8 mouse cellular contexts compared by ENCODE assay signal in genomic region chr7:80782155-80783109, GRCm38 (mm10). TPM values are rescaled to one million over a fixed set of nuclear protein-coding genes. Genes with fewer than 3 reads are reported as not detected.
DNase-seq lines count a peak whose midpoint lies in the region; ATAC-seq and TF ChIP-seq lines count a peak whose summit lies in the region.

No protein-coding gene starts in this region.

- intact Hi-C loops in gastrocnemius, adult 2 months (cut with DNase I): no loop called here

- H3K27me3 ChIP-seq in CH12.LX (replicated peaks): no peaks in the 10 kb centered on the region
- no peaks in the 10 kb centered on the region for H3K27me3 ChIP-seq in myocyte (ENCODE audit: control insufficient read depth, insufficient read depth, insufficient read length)
- no peaks in the 10 kb centered on the region for H3K27me3 ChIP-seq in hindbrain, postnatal 0 days (ENCODE audit: insufficient read depth, low read length)

- no peak for DNase-seq in gastrocnemius, adult 2 months
- DNase-seq in gastrocnemius, adult 8-10 months (ENCODE audit: low spot score in 2 of 2): no peak
- peak; percentile 88 for DNase-seq in CH12.LX (ENCODE audit: extremely low read depth)
- DNase-seq in induced T-regulatory cell, adult 2 months (ENCODE audit: low read depth): peak; percentile 92
- no peak for DNase-seq in cerebellum, postnatal 36 days
- no peak for DNase-seq in layer of hippocampus, postnatal 10 days (ENCODE audit: low spot score in 2 of 2)
- no peak for DNase-seq in hindbrain, postnatal 0 days (ENCODE audit: low spot score)

- 78% methylated on average over 17 of the region's 17 CpGs for WGBS in hindbrain, postnatal 0 days

- ATAC-seq in hindbrain, postnatal 0 days: no peak

- H3K9me3 ChIP-seq in CH12.LX (replicated peaks; ENCODE audit: low read length): no peaks in the 10 kb centered on the region
- no peaks in the 10 kb centered on the region for H3K9me3 ChIP-seq in hindbrain, postnatal 0 days (ENCODE audit: low read length)

- H3K36me3 ChIP-seq in CH12.LX (replicated peaks in 1 of 2; ENCODE audit: control insufficient read depth in 1 of 2, insufficient read depth in 1 of 2, low read length in 1 of 2) (peaks cover 0 to 28% of the 10 kb centered on the region in 2 experiments), myocyte (ENCODE audit: control insufficient read depth, insufficient read depth) (no peaks in the 10 kb centered on the region)
- H3K36me3 ChIP-seq in hindbrain, postnatal 0 days (ENCODE audit: insufficient read depth, low read length): no peaks in the 10 kb centered on the region

- H3K79me2 ChIP-seq in CH12.LX (replicated peaks; ENCODE audit: control insufficient read depth, extremely low read depth, insufficient read depth, poor library complexity, severe bottlenecking) (peaks cover 69% of the 10 kb centered on the region), myocyte (ENCODE audit: control insufficient read depth, insufficient read depth) (peaks cover 90% of the 10 kb centered on the region)

- H3K27ac ChIP-seq in gastrocnemius, adult 2 months: peak overlapping the region; percentile 64
- peak overlapping the region; percentile 63 for H3K27ac ChIP-seq in CH12.LX (ENCODE audit: insufficient read depth, low read depth)
- H3K27ac ChIP-seq in hindbrain, postnatal 0 days: no peak overlapping the region

- H3K4me3 ChIP-seq in gastrocnemius, adult 2 months: peak overlapping the region; percentile 20; the same call in 1 of the 2 replicates
- H3K4me3 ChIP-seq in CH12.LX (replicated peaks in 1 of 3; ENCODE audit: low read depth in 2 of 3, low read length in 2 of 3, poor library complexity in 1 of 3): peak overlapping the region in 2 of 3 experiments; percentile 40 to 51
- no peak overlapping the region for H3K4me3 ChIP-seq in myocyte
- H3K4me3 ChIP-seq in hindbrain, postnatal 0 days (ENCODE audit: low read length): no peak overlapping the region

- dilution Hi-C loops in CH12.LX (cut with MboI; ENCODE audit: extremely low pct_ligation_motif_present, extremely low pct_unique_long_range_greater_than_20kb, low sequenced_read_pairs): no loop called here

- peak overlapping the region; percentile 32 for H3K9ac ChIP-seq in CH12.LX (ENCODE audit: insufficient read depth, low read depth)
- H3K9ac ChIP-seq in hindbrain, postnatal 0 days (replicated peaks; ENCODE audit: low read length): no peak overlapping the region

- TF ChIP-seq CTCF in gastrocnemius, adult 2 months (IDR thresholded peaks at IDR 0.05): no peak
- no peak for TF ChIP-seq CTCF in CH12.LX (conservative IDR thresholded peaks at IDR 0.05 in 1 of 2, IDR thresholded peaks at IDR 0.05 in 1 of 2; ENCODE audit: low read depth in 2 of 2, low read length in 2 of 2)
- no peak for TF ChIP-seq CTCF in hindbrain, postnatal 0 days (IDR thresholded peaks at IDR 0.05; ENCODE audit: low read depth)

- no peak overlapping the region for H3ac ChIP-seq in myocyte (ENCODE audit: control insufficient read depth, insufficient read length)

- peaks cover 19 to 79% of the 10 kb centered on the region in 2 experiments for H3K4me1 ChIP-seq in CH12.LX (ENCODE audit: control insufficient read depth in 1 of 2, insufficient read depth in 2 of 2)
- H3K4me1 ChIP-seq in hindbrain, postnatal 0 days (ENCODE audit: insufficient read depth, low read length): no peaks in the 10 kb centered on the region

- peak; percentile 69 for TF ChIP-seq EP300 in CH12.LX (IDR thresholded peaks at IDR 0.05; ENCODE audit: low read length)

- H3K4me2 ChIP-seq in CH12.LX (ENCODE audit: insufficient read depth, low read depth, poor library complexity, severe bottlenecking) (peak overlapping the region; percentile 76), myocyte (ENCODE audit: low read depth) (peak overlapping the region; percentile 59)
- no peak overlapping the region for H3K4me2 ChIP-seq in hindbrain, postnatal 0 days (ENCODE audit: low read depth, low read length)

- in situ Hi-C loops in CH12.LX (cut with MboI; ENCODE audit: low pct_ligation_motif_present, low pct_unique_long_range_greater_than_20kb, low sequenced_read_pairs): no loop called here

- TF ChIP-seq POLR2A in CH12.LX (IDR thresholded peaks at IDR 0.05; ENCODE audit: low read depth, low read length) (peak; percentile 55), myocyte (IDR thresholded peaks at IDR 0.05; ENCODE audit: insufficient read length, low read depth) (no peak)

- TF ChIP-seq RAD21 in CH12.LX (IDR thresholded peaks at IDR 0.05; ENCODE audit: low read depth, low read length): no peak; the same call in 1 of the 2 replicates

TF ChIP-seq in CH12.LX, 34 proteins besides CTCF, POLR2A, EP300 and RAD21 (continues in another document):
- TF ChIP-seq RCOR1 (conservative IDR thresholded peaks at IDR 0.05; ENCODE audit: low read depth, low read length): no peak; the same call in 1 of the 2 replicates
- TF ChIP-seq ELF1 (IDR thresholded peaks at IDR 0.05; ENCODE audit: low read depth, low read length): peak; percentile 18; the same call in 1 of the 2 replicates
- TF ChIP-seq KAT2A (IDR thresholded peaks at IDR 0.05; ENCODE audit: insufficient replicate concordance, low read length): no peak
- TF ChIP-seq ETS1 (conservative IDR thresholded peaks at IDR 0.05; ENCODE audit: low read depth, low read length): peak; percentile 83
- peak; percentile 63; the same call in 1 of the 2 replicates for TF ChIP-seq JUND (conservative IDR thresholded peaks at IDR 0.05; ENCODE audit: low read depth, low read length)
- TF ChIP-seq NRF1 (IDR thresholded peaks at IDR 0.05; ENCODE audit: low read depth, low read length): peak; percentile 72
- TF ChIP-seq CHD1 (IDR thresholded peaks at IDR 0.05; ENCODE audit: low read depth, low read length): peak; percentile 62
- TF ChIP-seq JUN (IDR thresholded peaks at IDR 0.05; ENCODE audit: insufficient read depth, low read depth, low read length): peak; percentile 70
- TF ChIP-seq ZNF384 (IDR thresholded peaks at IDR 0.05; ENCODE audit: low read depth, low read length): peak; percentile 67
- peak; percentile 56; the same call in 1 of the 2 replicates for TF ChIP-seq MEF2A (IDR thresholded peaks at IDR 0.05; ENCODE audit: borderline replicate concordance, low read depth, low read length)
- peak; percentile 47; the same call in 1 of the 2 replicates for TF ChIP-seq IRF4 (IDR thresholded peaks at IDR 0.05; ENCODE audit: low read depth, low read length)
- TF ChIP-seq MXI1 (IDR thresholded peaks at IDR 0.05; ENCODE audit: low read depth, low read length): peak; percentile 83; the same call in 1 of the 2 replicates
- TF ChIP-seq MYC (IDR thresholded peaks at IDR 0.05; ENCODE audit: low read depth, low read length): peak; percentile 63
- TF ChIP-seq BHLHE40 (IDR thresholded peaks at IDR 0.05; ENCODE audit: low read depth, low read length): peak; percentile 93
- TF ChIP-seq TBP (conservative IDR thresholded peaks at IDR 0.05; ENCODE audit: low read depth, low read length): no peak
- no peak for TF ChIP-seq UBTF (IDR thresholded peaks at IDR 0.05; ENCODE audit: low read depth, low read length)
- TF ChIP-seq SIN3A (IDR thresholded peaks at IDR 0.05; ENCODE audit: low read length): peak; percentile 74; the same call in 1 of the 2 replicates
- peak; percentile 65 for TF ChIP-seq TCF12 (IDR thresholded peaks at IDR 0.05; ENCODE audit: low read depth, low read length)

TF ChIP-seq in myocyte, 11 proteins besides CTCF, POLR2A, EP300 and RAD21:
- TF ChIP-seq MYOG (IDR thresholded peaks at IDR 0.05; ENCODE audit: control insufficient read depth in 1 of 3, insufficient read depth in 1 of 3, insufficient read length in 2 of 3, low read depth in 2 of 3) (peak in 1 of 3 experiments; percentile 47), REST (IDR thresholded peaks at IDR 0.05; ENCODE audit: insufficient read depth, insufficient read length) (no peak), SRF (IDR thresholded peaks at IDR 0.05; ENCODE audit: control insufficient read depth, insufficient read length, low read depth) (no peak), TCF12 (IDR thresholded peaks at IDR 0.05; ENCODE audit: insufficient read depth, poor library complexity, severe bottlenecking) (no peak), POLR2AphosphoS2 (IDR thresholded peaks at IDR 0.05; ENCODE audit: insufficient read length, low read depth) (peak; percentile 35), MYOD1 (IDR thresholded peaks at IDR 0.05; ENCODE audit: control insufficient read depth in 1 of 3, insufficient read length in 2 of 3, low read depth in 2 of 3) (peak in 1 of 3 experiments; percentile 47)
TF ChIP-seq in myocyte: peak in this region for 3.

RNA-seq across cellular contexts. Expression of gene Iqgap1, which starts 43.3 kb away (rescaled TPM):
- 10 to 100 TPM; 14.8 to 16.0 TPM for total RNA-seq in gastrocnemius, adult 2 months (2021)
- total RNA-seq in gastrocnemius, adult 8-10 months (2022): 10 to 100 TPM in 2 of 4 experiments, 1 to 10 TPM in 2; 6.3 to 12.7 (median 10.6) TPM
- total RNA-seq in CH12.LX (2012; rRNA removed) (77.0 and 87.5 TPM in 2 replicates), CH12.LX (2014; rRNA removed) (43.1 and 49.6 TPM in 2 replicates)
- polyA plus RNA-seq in CH12.LX (2012; ENCODE audit: insufficient read length, low read depth) (83.1 and 126 TPM in 2 replicates), myocyte (2012; fragmentation: generic; extraction: Trizol) (61.7 TPM)
- 10 to 100 TPM; 28.8 to 37.8 TPM for total RNA-seq in layer of hippocampus, postnatal 10 days (2021)
- total RNA-seq in hindbrain, postnatal 0 days (2014; rRNA removed): 23.5 and 29.4 TPM in 2 replicates
- 15.7 and 16.6 TPM in 2 replicates for polyA plus RNA-seq in hindbrain, postnatal 0 days (2015; fragmentation: Nextera tagmentation; extraction: Ambion mirVana)

Comparison
In these comparisons a context has a peak if more than half of its experiments do, and no peak if none do; other contexts are left out.
1. DNase-seq: peak in CH12.LX (single experiment) and induced T-regulatory cell, adult 2 months (single experiment); none in gastrocnemius, adult 2 months (single experiment), gastrocnemius, adult 8-10 months (0 of 2), cerebellum, postnatal 36 days (0 of 2), layer of hippocampus, postnatal 10 days (0 of 2) and hindbrain, postnatal 0 days (single experiment).
2. H3K4me3 ChIP-seq: peak in gastrocnemius, adult 2 months (single experiment) and CH12.LX (2 of 3); none in myocyte (single experiment) and hindbrain, postnatal 0 days (single experiment).